ENCODE assay signal across 20 mouse cellular contexts in the genomic region with DNA sequence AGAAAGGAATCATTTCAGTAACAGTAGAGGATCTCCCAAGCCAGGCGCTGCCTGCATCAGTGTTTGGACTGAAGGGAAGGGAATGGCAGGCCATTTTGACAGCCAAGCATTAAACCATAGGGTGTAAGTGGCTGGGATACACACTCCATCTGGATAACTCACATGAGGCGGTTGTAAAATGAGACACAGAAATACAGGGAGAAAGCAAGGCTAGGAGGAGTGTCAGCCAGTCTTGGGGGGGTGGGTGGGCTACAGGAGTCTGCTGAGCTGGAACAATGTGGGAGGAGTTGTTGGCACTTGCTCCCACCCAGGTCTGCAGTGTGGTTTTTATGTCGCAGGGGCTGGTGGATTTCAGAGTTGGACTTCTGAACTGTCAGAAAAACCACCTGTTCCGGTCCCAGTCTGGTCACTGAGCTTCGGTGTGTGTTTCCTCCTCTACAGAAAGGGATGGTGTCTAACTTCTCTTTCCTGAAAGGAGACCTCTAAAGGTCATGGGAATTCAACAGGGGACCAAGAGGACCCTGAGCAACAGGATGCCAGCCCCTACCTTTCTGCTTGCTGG. TPM values are rescaled to one million over a fixed set of nuclear protein-coding genes. Genes with fewer than 3 reads are reported as not detected.
"Had no signal": no experiment of that assay in that cellular context is flagged by ENCODE, and none has a peak within 500 bp of the region (broad histone marks: within the 10 kb centered on the region; RNA-seq: fewer than 3 reads in every experiment).

No protein-coding gene starts in this region.

- H3K4me1 ChIP-seq: neural tube, embryonic 15.5 days had no signal

- DNase-seq: lung, embryonic 14.5 days; lung, postnatal 10 days; lung, postnatal 4 days; midbrain, embryonic 14.5 days; retina, postnatal 1 day; right cerebral cortex, adult 18-20 months; right cerebral cortex, postnatal 25 days; right cerebral cortex, postnatal 4 days; spleen, adult 18-20 months; thymus, adult 18-20 months; thymus, postnatal 14 days; thymus, postnatal 36 days had no signal

- H3K4me2 ChIP-seq: lung, embryonic 14.5 days; midbrain, embryonic 12.5 days; neural tube, embryonic 13.5 days; neural tube, embryonic 15.5 days had no signal

- H3K4me3 ChIP-seq: midbrain, embryonic 10.5 days; midbrain, embryonic 12.5 days; myocyte; neural tube, embryonic 13.5 days; neural tube, embryonic 15.5 days had no signal

- ATAC-seq: midbrain, embryonic 16.5 days had no signal

- H3K9ac ChIP-seq: lung, embryonic 14.5 days; midbrain, embryonic 12.5 days; neural tube, embryonic 13.5 days; neural tube, embryonic 15.5 days had no signal

- H3K27ac ChIP-seq: midbrain, embryonic 12.5 days; neural tube, embryonic 13.5 days; neural tube, embryonic 15.5 days had no signal

- H3K27me3 ChIP-seq: midbrain, embryonic 12.5 days; neural tube, embryonic 13.5 days; neural tube, embryonic 15.5 days had no signal

- H3K36me3 ChIP-seq: midbrain, embryonic 12.5 days had no signal

- H3K9me3 ChIP-seq: midbrain, embryonic 10.5 days; midbrain, embryonic 12.5 days; neural tube, embryonic 13.5 days; neural tube, embryonic 15.5 days had no signal

RNA-seq across cellular contexts. Expression of gene Cd101, which starts 8.7 kb away (rescaled TPM):
- total RNA-seq: megakaryocyte-erythroid progenitor cell, adult 5-6 weeks had no signal
- polyA plus RNA-seq: midbrain, embryonic 12.5 days; midbrain, embryonic 14.5 days; midbrain, embryonic 16.5 days; myocyte; neural tube, embryonic 15.5 days; stomach, embryonic 14.5 days had no signal
